Mouse (Mus musculus): ENCODE results near the gene Mybphl.

Gene Mybphl

GRCm38 (mm10) chr3:108364270-108364995 is at the start of gene Mybphl:
TSS of gene Mybphl (plus strand) at chr3:108364911.
- DNase-seq, result no peak

- no peak for DNase-seq
Measured at GRCm38 (mm10) chr3:108318517-108318916, 46.2 kb upstream of the Mybphl start.

DNA sequence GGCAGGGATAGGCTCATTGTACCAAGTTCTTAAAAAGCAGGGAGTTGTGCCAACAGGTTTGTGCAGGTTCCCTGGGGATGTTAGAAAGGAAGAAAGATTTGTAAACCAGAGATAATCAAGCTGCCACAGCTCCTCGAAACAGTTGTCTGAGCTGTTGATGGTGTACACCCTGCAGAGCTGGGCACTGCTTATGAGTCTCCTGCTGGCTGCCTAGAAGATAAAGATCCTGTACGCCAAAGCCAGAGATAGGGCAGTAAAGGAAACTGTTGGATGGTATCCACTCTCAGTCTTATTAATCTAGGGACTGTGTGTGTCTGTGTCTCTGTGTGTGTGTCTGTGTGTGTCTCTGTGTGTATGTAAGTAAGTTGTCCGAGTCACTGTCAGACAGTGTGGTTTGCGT is 43.0 kb upstream of the Mybphl start:
- no peak for DNase-seq

GRCm38 (mm10) chr3:108322136-108322535 is 42.6 kb upstream of the Mybphl start:
- no peak for DNase-seq

DNA sequence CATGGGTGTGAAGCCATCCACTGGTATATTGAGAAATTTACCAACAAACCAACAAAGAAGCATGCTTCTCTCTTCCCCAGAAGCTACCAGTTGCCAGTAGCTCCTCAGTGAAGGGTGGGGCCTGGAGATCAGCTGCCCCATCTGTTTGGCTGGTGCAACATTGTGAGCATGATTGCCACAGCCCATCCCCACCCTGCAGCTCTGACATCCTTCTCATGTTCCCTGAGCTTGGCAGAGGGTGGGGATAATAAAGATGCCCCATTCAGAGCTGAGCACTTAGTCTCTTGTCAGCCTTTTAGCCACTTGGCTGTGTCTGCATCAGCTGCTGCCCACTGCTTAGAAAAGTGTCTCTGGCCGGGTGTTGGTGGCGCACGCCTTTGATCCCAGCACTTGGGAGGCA is 41.7 kb upstream of the Mybphl start:
- no peak for DNase-seq

DNA sequence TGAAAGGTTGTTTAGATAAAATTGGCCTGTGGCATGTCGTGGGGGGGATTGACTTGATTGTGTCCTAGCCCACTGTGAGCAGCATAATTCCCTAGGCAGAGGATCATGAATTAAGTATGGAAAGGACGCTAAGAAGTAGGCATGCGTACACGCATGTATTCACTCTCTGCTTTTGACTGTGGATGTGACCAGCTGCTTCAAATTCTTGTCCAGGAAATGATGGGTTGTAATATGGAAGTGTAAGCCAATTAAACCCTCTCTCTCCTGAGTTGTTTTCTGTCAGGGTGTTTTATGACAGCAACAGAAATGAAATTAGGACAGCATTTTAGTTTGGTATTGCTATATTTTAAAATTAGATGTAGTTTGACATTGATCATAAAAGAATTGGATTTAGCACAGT is 39.9 kb upstream of the Mybphl start:
- DNase-seq, result no peak

DNA sequence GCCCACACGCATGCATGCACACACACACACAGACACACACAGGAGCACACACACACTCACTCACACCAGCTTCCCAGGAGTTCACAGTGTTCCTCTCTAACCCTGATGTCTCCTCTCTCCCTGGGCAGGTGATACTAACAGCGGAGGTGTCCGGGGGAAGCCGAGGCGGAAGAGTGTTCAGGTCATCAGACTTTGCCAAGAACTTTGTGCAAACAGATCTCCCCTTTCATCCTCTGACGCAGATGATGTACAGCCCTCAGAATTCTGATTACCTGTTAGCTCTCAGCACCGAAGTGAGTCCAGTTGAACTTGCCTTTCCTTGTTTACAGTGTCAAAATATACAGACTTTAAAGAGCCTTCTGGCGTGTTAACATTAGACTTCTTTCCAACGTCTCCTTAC is 39.2 kb upstream of the Mybphl start:
- DNase-seq, result no peak

- peak; percentile 71 for DNase-seq
Measured at GRCm38 (mm10) chr3:108327275-108327674, 37.4 kb upstream of the Mybphl start.

GRCm38 (mm10) chr3:108327916-108328315 is 36.8 kb upstream of the Mybphl start:
- DNase-seq, result no peak

GRCm38 (mm10) chr3:108328441-108328841 is 36.3 kb upstream of the Mybphl start:
- no peak for DNase-seq

DNA sequence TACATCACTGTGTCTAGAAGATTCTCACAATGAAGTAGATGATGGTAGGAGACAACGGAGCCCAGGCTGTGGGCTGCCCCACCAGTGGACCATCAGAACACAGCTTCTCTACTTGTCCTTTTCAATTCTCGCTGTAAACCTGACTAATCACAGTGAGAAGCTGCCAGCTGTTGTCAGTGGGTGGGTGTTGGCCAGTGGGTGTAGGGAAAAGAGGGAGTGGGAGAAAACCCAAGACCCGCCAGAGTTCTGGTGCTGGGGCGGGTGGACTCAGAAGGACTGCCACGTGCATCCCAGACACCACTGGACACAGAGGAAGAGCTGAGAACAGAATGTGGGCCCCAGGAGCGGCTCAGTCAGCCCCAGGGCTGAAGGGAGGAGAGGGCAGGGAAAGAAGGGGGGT is 33.9 kb upstream of the Mybphl start:
- no peak for DNase-seq

- no peak for DNase-seq
Measured at GRCm38 (mm10) chr3:108336878-108337277, 27.8 kb upstream of the Mybphl start.

DNA sequence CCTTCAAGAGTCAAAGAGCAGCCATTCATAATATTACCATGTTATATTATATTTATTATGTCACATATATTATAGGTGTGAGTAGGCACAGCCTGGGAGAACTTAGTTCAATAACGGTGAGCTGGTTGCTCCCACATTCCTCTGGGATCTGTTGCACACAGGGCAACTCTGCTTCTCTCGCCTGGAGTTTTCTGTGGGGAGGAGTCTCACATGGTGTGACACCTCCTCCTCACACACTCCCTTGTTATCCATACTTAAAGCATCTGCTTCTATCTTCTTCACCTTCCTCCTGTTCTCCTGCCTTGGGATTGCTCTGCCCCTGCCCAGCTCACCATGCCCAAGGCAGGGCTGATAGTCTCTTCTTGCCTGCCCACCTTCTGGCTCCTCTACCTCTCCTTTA is 23.7 kb upstream of the Mybphl start:
- no peak for DNase-seq

DNA sequence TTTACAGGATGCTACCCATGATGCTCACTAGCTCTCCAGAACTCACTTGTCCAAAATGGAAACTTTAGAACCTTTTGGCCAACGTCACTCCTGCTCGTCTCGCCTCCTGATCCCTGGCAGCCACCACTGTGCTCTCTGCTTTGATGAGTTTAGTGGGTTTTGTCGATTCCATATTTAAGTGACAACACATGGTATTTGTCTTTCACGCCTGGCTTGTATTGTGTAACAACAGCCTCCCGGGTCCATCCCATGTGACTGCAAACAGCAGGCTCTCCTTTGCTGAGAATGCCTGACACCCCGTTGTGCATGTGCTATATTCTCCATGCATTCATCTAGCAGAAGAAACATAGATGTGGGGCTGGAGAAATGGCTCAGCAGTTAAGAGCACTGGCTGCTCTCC is 22.5 kb upstream of the Mybphl start:
- DNase-seq, result peak; percentile 55

DNA sequence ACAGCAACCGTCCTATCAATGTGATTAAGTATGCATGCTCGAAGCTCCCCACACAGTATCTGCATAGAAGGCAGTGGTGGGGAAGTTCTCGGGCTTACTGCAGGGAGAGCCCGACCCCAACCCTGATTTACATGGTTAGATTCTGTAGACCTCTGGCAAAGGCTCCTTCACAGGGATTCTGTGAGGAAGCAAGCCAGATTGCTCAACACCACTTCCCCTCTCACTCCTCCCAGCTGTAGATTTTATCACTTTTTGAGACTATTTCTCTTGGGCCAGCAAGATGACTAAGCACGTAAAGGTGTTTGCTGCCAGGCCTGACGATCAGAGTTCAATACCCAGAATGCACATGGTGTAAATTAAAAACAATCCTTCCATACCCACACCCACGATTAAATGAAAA is 18.9 kb upstream of the Mybphl start:
- no peak for DNase-seq

- DNase-seq, result peak; percentile 39
Measured at GRCm38 (mm10) chr3:108348376-108348775, 16.3 kb upstream of the Mybphl start.

DNA sequence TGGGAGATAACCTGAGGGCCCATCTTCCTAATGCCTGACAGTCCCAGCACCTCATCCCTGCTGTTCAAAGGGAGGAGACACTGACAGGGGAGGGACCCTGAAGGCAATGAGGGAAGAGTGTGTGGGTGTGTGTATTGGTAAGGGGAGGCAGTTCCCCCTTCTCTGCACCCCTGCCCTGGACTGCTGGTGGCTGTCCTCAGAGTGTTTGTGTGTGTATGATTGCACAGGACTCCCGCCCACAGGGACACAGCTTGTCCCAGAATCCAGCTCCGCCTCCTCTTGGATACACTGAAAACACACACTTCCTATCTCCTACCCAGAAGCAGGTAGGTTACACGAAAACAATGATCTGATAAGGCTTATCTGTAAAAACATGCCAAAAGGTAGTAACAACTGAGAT is 9.5 kb upstream of the Mybphl start:
- DNase-seq, result peak; percentile 50

- no peak for DNase-seq
Measured at GRCm38 (mm10) chr3:108357051-108357450, 7.7 kb upstream of the Mybphl start.

GRCm38 (mm10) chr3:108358445-108358844 is 6.3 kb upstream of the Mybphl start:
- peak; percentile 82 for DNase-seq

DNA sequence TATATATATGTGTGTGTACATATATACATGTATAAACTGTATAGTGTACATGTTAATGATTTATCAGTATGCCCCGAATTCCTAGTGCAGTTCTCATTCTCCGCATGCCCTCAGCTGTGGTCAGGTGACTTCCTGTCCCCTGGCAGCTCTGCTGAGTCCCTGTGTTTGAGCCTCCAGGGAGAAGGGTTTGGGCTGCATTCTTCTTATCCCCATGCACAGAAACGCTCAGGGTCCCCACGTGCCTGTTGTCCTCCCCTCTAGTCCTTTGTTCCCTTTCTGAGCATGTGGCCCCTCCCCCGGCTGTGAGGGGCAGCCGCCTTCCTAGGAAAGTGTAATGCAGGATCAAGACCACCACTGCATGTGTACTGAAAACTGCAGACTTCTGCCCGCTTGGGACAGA is 3.8 kb upstream of the Mybphl start:
- no peak for DNase-seq

GRCm38 (mm10) chr3:108363626-108364025 is 1.1 kb upstream of the Mybphl start:
- peak; percentile 56 for DNase-seq

GRCm38 (mm10) chr3:108367173-108367572 is 2.5 kb downstream of the Mybphl start:
- DNase-seq, result peak; percentile 68

DNA sequence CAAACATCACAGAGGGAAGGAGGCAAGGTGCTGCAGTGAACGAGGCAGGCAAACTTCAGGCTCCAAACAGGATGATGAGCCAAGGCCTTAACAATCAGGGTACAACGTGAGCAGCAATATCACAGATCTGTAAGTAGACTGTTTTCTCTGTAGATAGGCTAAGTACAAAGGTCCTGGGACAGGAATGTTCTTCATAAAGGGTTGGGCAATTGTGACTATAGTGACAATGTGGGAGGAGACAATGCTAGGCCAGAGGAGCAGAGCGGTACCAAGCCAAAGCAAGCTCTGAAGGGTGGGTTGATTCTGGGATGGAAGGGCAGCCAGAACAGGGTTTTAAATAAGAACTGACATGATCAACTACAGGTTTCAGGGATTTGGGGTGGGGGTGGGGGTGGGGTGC is 3.1 kb downstream of the Mybphl start:
- no peak for DNase-seq

DNA sequence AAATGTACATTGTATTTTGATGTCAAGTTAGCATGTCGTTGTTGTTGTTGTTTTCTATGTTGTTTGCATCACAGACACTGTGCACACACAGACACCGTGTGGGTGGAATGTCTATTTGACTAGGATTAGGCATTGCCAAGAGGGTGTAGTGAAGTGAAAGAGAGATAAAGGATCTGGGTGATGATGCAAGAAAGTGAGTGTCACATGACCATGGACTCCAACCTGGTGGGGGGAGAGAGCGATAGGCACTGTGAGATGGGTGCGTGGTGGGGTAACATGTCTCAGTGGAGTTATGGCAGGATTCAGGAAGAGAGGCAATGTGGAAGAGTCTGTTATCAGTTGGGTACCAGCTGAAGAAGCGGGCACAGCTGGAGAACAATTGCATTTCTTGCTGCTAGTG is 4.0 kb downstream of the Mybphl start:
- DNase-seq, result no peak

GRCm38 (mm10) chr3:108372274-108372673 is 7.6 kb downstream of the Mybphl start:
- no peak for DNase-seq

Data from layer of hippocampus, adult 9-11 months (tissue).